Mouse (Mus musculus): Measurements from ENCODE around the gene Brd4.

GRCm38 (mm10) chr17:32199796-32200195 lies 84.7 kb downstream of the Brd4 start:
- no peak for TF ChIP-seq EP300 (IDR thresholded peaks at IDR 0.05; ENCODE audit: low read depth)
- TF ChIP-seq CTCF (IDR thresholded peaks at IDR 0.05; ENCODE audit: low read depth) = no peak

Measured in liver, postnatal 0 days (tissue).